Mouse (Mus musculus) G1E (cell line): ENCODE data around the gene Rab37.

ENCODE experiments used
- CTCF ChIP-seq: IDR thresholded peaks from 2 replicates; pipeline ENCODE4 v1.5.1; 2012; ENCODE audit warnings: low read depth, low read length, inconsistent platforms, mixed read lengths
- POLR2AphosphoS5 ChIP-seq: IDR thresholded peaks from 2 replicates; pipeline ENCODE4 v1.6.1; 2012; ENCODE audit warnings: low read depth, low read length, inconsistent platforms; ENCODE audit not compliant: insufficient replicate concordance

GRCm38 (mm10) chr11:115081373-115081772 is 9.9 kb upstream of the Rab37 start:
- TF ChIP-seq POLR2AphosphoS5 (no peak), CTCF (no peak)
